Mouse (Mus musculus) thymus, postnatal 0 days (tissue): Measurements from ENCODE around the gene Pcsk6. TPM values are rescaled to one million over a fixed set of nuclear protein-coding genes. Genes with fewer than 3 reads are reported as not detected.

Source experiments
- DNase-seq: peaks from one replicate; pipeline ENCODE4 v3.0.0-alpha.2; 2015; ENCODE audit warnings: low spot score
- polyA plus RNA-seq: library from polyadenylated mRNA; unstranded; fragments of >200 nt; fragmentation: Nextera tagmentation; extraction: Ambion mirVana; gene quantifications from 2 replicates; pipeline ENCODE4 v1.2.1, GENCODE M21; 2015

The Pcsk6 gene
- polyA plus RNA-seq, 1 experiment from 2014 or later: 1.2 TPM

- DNase-seq: no peak
Measured at GRCm38 (mm10) chr7:65880666-65881289, 19.2 kb downstream of the Pcsk6 start.

GRCm38 (mm10) chr7:65881290-65881688 lies 19.8 kb downstream of the Pcsk6 start:
- no peak for DNase-seq

- DNase-seq: no peak
Measured at GRCm38 (mm10) chr7:65884928-65885327, 23.4 kb downstream of the Pcsk6 start.

GRCm38 (mm10) chr7:65885819-65886218 lies 24.3 kb downstream of the Pcsk6 start:
- no peak for DNase-seq

- DNase-seq: no peak
Measured at GRCm38 (mm10) chr7:65891831-65892230, 30.3 kb downstream of the Pcsk6 start.

GRCm38 (mm10) chr7:65892264-65892828 lies 30.8 kb downstream of the Pcsk6 start:
- no peak for DNase-seq

- DNase-seq: no peak
Measured at GRCm38 (mm10) chr7:65893546-65893945, 32.0 kb downstream of the Pcsk6 start.

GRCm38 (mm10) chr7:65895262-65895661 lies 33.7 kb downstream of the Pcsk6 start:
- DNase-seq: no peak

- DNase-seq: no peak
Measured at GRCm38 (mm10) chr7:65901231-65901630, 39.7 kb downstream of the Pcsk6 start.

- no peak for DNase-seq
Measured at GRCm38 (mm10) chr7:65902471-65903180, 41.1 kb downstream of the Pcsk6 start.

- no peak for DNase-seq
Measured at GRCm38 (mm10) chr7:65903456-65903855, 41.9 kb downstream of the Pcsk6 start.

- no peak for DNase-seq
Measured at GRCm38 (mm10) chr7:65906528-65907272, 45.2 kb downstream of the Pcsk6 start.

GRCm38 (mm10) chr7:65909343-65910127 lies 48.0 kb downstream of the Pcsk6 start:
- no peak for DNase-seq

- DNase-seq: no peak
Measured at GRCm38 (mm10) chr7:65913088-65913610, 51.6 kb downstream of the Pcsk6 start.

GRCm38 (mm10) chr7:65914761-65915301 lies 53.3 kb downstream of the Pcsk6 start:
- DNase-seq: no peak

- DNase-seq: no peak
Measured at GRCm38 (mm10) chr7:65915821-65916220, 54.3 kb downstream of the Pcsk6 start.

GRCm38 (mm10) chr7:65916566-65916965 lies 55.0 kb downstream of the Pcsk6 start:
- DNase-seq: no peak

- no peak for DNase-seq
Measured at GRCm38 (mm10) chr7:65918431-65918830, 56.9 kb downstream of the Pcsk6 start.

- DNase-seq: no peak
Measured at GRCm38 (mm10) chr7:65929398-65929797, 67.9 kb downstream of the Pcsk6 start.

- no peak for DNase-seq
Measured at GRCm38 (mm10) chr7:65930478-65930877, 68.9 kb downstream of the Pcsk6 start.
